Mouse (Mus musculus) CH12.LX (cell line): ENCODE measurements at regions not wholly inside any gene's neighbourhood (a gene's known extent, or its start where the extent isn't known, plus 50 kb on each side); places are given as distances from the start of the nearest gene placed in this dataset.

Experiments used
- DNase-seq: peaks from one replicate; pipeline ENCODE4 v3.0.0-alpha.2; 2013; ENCODE audit errors: extremely low read depth
- H3K27ac ChIP-seq: 2 replicates; pipeline ENCODE4 v1.5.1; 2012; ENCODE audit warnings: low read depth, mild to moderate bottlenecking, control low read depth, moderate library complexity; ENCODE audit not compliant: insufficient read depth
- H3K27me3 ChIP-seq: replicated peaks from 2 replicates; pipeline ENCODE3; 2012; ENCODE audit warnings: inconsistent platforms
- H3K36me3 ChIP-seq, 2 experiments: replicated peaks in 1 of 2; 2 replicates each; pipeline versions ENCODE3 to v1.6.1; 2012; ENCODE audit warnings: inconsistent platforms in 1 of 2, low read length in 1 of 2, mild to moderate bottlenecking in 1 of 2, mixed read lengths in 1 of 2, moderate library complexity in 1 of 2; ENCODE audit not compliant: control insufficient read depth in 1 of 2, insufficient read depth in 1 of 2
- H3K4me1 ChIP-seq, 2 experiments: 2 replicates each; pipeline ENCODE4 v1.6.1; 2012; ENCODE audit warnings: inconsistent platforms in 1 of 2, moderate library complexity in 1 of 2; ENCODE audit not compliant: insufficient read depth in 2 of 2, control insufficient read depth in 1 of 2
- H3K4me2 ChIP-seq: 2 replicates; pipeline ENCODE4 v1.6.1; 2012; ENCODE audit warnings: low read depth, mild to moderate bottlenecking, control low read depth; ENCODE audit not compliant: poor library complexity, insufficient read depth, severe bottlenecking
- H3K4me3 ChIP-seq, 3 experiments: fragments of 150-350 bp in 1 of 3; sonication (generic) in 1 of 3; replicated peaks in 1 of 3; 2 replicates each; pipeline versions ENCODE3 to v1.5.1; 2011 to 2012; ENCODE audit warnings: low read depth in 2 of 3, low read length in 2 of 3, mild to moderate bottlenecking in 2 of 3, moderate library complexity in 2 of 3, control low read depth in 1 of 3, improper control_type of control experiment in 1 of 3, inconsistent platforms in 1 of 3, mixed read lengths in 1 of 3; ENCODE audit not compliant: poor library complexity in 1 of 3
- H3K79me2 ChIP-seq: replicated peaks from 2 replicates; pipeline ENCODE4 v1.6.1; 2012; ENCODE audit warnings: mild to moderate bottlenecking, moderate library complexity; ENCODE audit not compliant: control insufficient read depth, poor library complexity, insufficient read depth, severe bottlenecking; ENCODE audit errors: extremely low read depth
- H3K9ac ChIP-seq: 2 replicates; pipeline ENCODE4 v1.6.1; 2012; ENCODE audit warnings: low read depth, mild to moderate bottlenecking, control low read depth, moderate library complexity; ENCODE audit not compliant: insufficient read depth
- H3K9me3 ChIP-seq: replicated peaks from 2 replicates; pipeline ENCODE3; 2012; ENCODE audit warnings: low read length, inconsistent platforms, mixed read lengths
- CHD1 ChIP-seq: IDR thresholded peaks from 2 replicates; pipeline ENCODE4 v1.6.1; 2012; ENCODE audit warnings: low read depth, low read length, improper control_type of control experiment, inconsistent platforms
- CHD2 ChIP-seq: IDR thresholded peaks from 2 replicates; pipeline ENCODE4 v1.6.1; 2011; ENCODE audit warnings: low read length, improper control_type of control experiment
- CTCF ChIP-seq, 2 experiments: IDR thresholded peaks in 1 of 2; conservative IDR thresholded peaks in 1 of 2; 2 replicates each; pipeline ENCODE4 v1.5.1; 2011 to 2012; ENCODE audit warnings: low read depth in 2 of 2, low read length in 2 of 2, improper control_type of control experiment in 1 of 2, inconsistent platforms in 1 of 2, mild to moderate bottlenecking in 1 of 2, moderate library complexity in 1 of 2
- E2F4 ChIP-seq: IDR thresholded peaks from 2 replicates; pipeline ENCODE4 v1.6.1; 2011; ENCODE audit warnings: low read depth, low read length, improper control_type of control experiment; ENCODE audit not compliant: insufficient replicate concordance
- ELF1 ChIP-seq: IDR thresholded peaks from 2 replicates; pipeline ENCODE4 v1.6.1; 2014; ENCODE audit warnings: low read depth, mild to moderate bottlenecking, inconsistent platforms, low read length, improper control_type of control experiment
- EP300 ChIP-seq: IDR thresholded peaks from 2 replicates; pipeline ENCODE4 v1.6.1; 2011; ENCODE audit warnings: low read length, improper control_type of control experiment
- GABPA ChIP-seq: IDR thresholded peaks from 2 replicates; pipeline ENCODE4 v1.6.1; 2012; ENCODE audit warnings: low read depth, low read length, improper control_type of control experiment, inconsistent platforms; ENCODE audit not compliant: insufficient replicate concordance
- HCFC1 ChIP-seq: IDR thresholded peaks from 2 replicates; pipeline ENCODE4 v1.6.1; 2012; ENCODE audit warnings: low read depth, mild to moderate bottlenecking, inconsistent platforms, low read length, improper control_type of control experiment
- JUN ChIP-seq: IDR thresholded peaks from 2 replicates; pipeline ENCODE4 v1.6.1; 2011; ENCODE audit warnings: low read depth, mild to moderate bottlenecking, low read length, improper control_type of control experiment, moderate library complexity; ENCODE audit not compliant: insufficient read depth
- KAT2A ChIP-seq: IDR thresholded peaks from 2 replicates; pipeline ENCODE4 v1.6.1; 2012; ENCODE audit warnings: low read length, improper control_type of control experiment, inconsistent platforms; ENCODE audit not compliant: insufficient replicate concordance
- MAZ ChIP-seq: IDR thresholded peaks from 2 replicates; pipeline ENCODE4 v1.6.1; 2012; ENCODE audit warnings: low read depth, mild to moderate bottlenecking, inconsistent platforms, low read length, improper control_type of control experiment, moderate library complexity
- MEF2A ChIP-seq: IDR thresholded peaks from 2 replicates; pipeline ENCODE4 v1.6.1; 2014; ENCODE audit warnings: low read depth, mild to moderate bottlenecking, inconsistent platforms, low read length, improper control_type of control experiment, borderline replicate concordance
- MXI1 ChIP-seq: IDR thresholded peaks from 2 replicates; pipeline ENCODE4 v1.6.1; 2011; ENCODE audit warnings: mild to moderate bottlenecking, low read depth, low read length, improper control_type of control experiment
- MYC ChIP-seq: IDR thresholded peaks from 2 replicates; pipeline ENCODE4 v1.6.1; 2011; ENCODE audit warnings: low read depth, mild to moderate bottlenecking, improper control_type of control experiment, low read length
- NELFE ChIP-seq: IDR thresholded peaks from 2 replicates; pipeline ENCODE4 v1.6.1; 2011; ENCODE audit warnings: low read depth, low read length, improper control_type of control experiment
- PAX5 ChIP-seq: IDR thresholded peaks from 2 replicates; pipeline ENCODE4 v1.6.1; 2012; ENCODE audit warnings: low read length, inconsistent platforms, mixed read lengths
- POLR2A ChIP-seq: IDR thresholded peaks from 2 replicates; pipeline ENCODE4 v1.6.1; 2011; ENCODE audit warnings: low read depth, mild to moderate bottlenecking, improper control_type of control experiment, low read length
- RCOR1 ChIP-seq: conservative IDR thresholded peaks from 2 replicates; pipeline ENCODE4 v1.6.1; 2012; ENCODE audit warnings: low read depth, mild to moderate bottlenecking, inconsistent platforms, low read length, improper control_type of control experiment
- SIN3A ChIP-seq: IDR thresholded peaks from 2 replicates; pipeline ENCODE4 v1.6.1; 2012; ENCODE audit warnings: low read length, improper control_type of control experiment, inconsistent platforms
- SMC3 ChIP-seq: IDR thresholded peaks from 2 replicates; pipeline ENCODE4 v1.6.1; 2011; ENCODE audit warnings: low read depth, low read length, improper control_type of control experiment
- TCF12 ChIP-seq: IDR thresholded peaks from 2 replicates; pipeline ENCODE4 v1.6.1; 2014; ENCODE audit warnings: low read depth, mild to moderate bottlenecking, inconsistent platforms, low read length, improper control_type of control experiment
- UBTF ChIP-seq: IDR thresholded peaks from 2 replicates; pipeline ENCODE4 v1.6.1; 2012; ENCODE audit warnings: low read depth, mild to moderate bottlenecking, inconsistent platforms, low read length, improper control_type of control experiment, moderate library complexity
- USF1 ChIP-seq: IDR thresholded peaks from 2 replicates; pipeline ENCODE4 v1.6.1; 2014; ENCODE audit warnings: low read depth, mild to moderate bottlenecking, inconsistent platforms, low read length, improper control_type of control experiment
- USF2 ChIP-seq: conservative IDR thresholded peaks from 2 replicates; pipeline ENCODE4 v1.6.1; 2011; ENCODE audit warnings: low read depth, low read length, improper control_type of control experiment
- ZC3H11A ChIP-seq: IDR thresholded peaks from 2 replicates; pipeline ENCODE4 v1.6.1; 2012; ENCODE audit warnings: low read depth, mild to moderate bottlenecking, inconsistent platforms, low read length, improper control_type of control experiment
- ZNF384 ChIP-seq: IDR thresholded peaks from 2 replicates; pipeline ENCODE4 v1.6.1; 2012; ENCODE audit warnings: low read depth, low read length, improper control_type of control experiment, inconsistent platforms
- dilution Hi-C: fragments of 300-500 bp; cut with MboI; formaldehyde crosslinking; loops from 2 replicates; pipeline ENCODE4 v1.14.3; 2020; ENCODE audit warnings: low sequenced_read_pairs; ENCODE audit not compliant: extremely low pct_unique_long_range_greater_than_20kb, extremely low pct_ligation_motif_present
- in situ Hi-C: fragments of 300-500 bp; cut with MboI; formaldehyde crosslinking; loops from 3 replicates; pipeline ENCODE4 v1.14.3; 2019; ENCODE audit warnings: low sequenced_read_pairs, low pct_ligation_motif_present, low pct_unique_long_range_greater_than_20kb, mixed read lengths

DNA sequence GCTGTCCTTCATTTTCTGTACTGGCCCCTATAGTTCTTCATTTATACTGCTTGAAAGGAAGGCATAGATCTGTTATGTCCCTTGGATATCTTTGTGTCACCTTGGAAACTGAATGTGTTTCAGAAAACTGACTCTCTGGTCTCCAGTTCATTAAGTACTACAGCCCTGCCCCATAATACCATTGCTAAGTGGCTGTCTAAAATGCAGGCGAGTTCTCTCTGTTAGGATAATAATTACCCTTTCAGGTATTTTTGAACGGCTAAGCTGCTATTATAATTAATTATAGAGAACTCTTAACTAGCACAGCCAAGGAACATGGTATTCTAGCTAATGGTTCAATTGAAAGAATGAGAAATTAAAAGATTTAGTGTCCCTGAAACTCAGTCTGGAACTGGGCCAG, 418.5 kb downstream of the Prdm13 start:
- Histone ChIP-seq H3K4me1 (no peaks in the 10 kb centered on the region), H3K9me3 (no peaks in the 10 kb centered on the region), H3K27ac (no peak overlapping the region), H3K9ac (no peak overlapping the region), H3K36me3 (no peaks in the 10 kb centered on the region), H3K79me2 (no peaks in the 10 kb centered on the region), H3K4me2 (no peak overlapping the region), H3K4me3 (no peak overlapping the region), H3K27me3 (no peaks in the 10 kb centered on the region)
- DNase-seq: no peak
- dilution Hi-C loops: no loop called here
- no peak for TF ChIP-seq SIN3A
- no peak for TF ChIP-seq ELF1
- TF ChIP-seq EP300: no peak
- TF ChIP-seq CHD1: no peak
- TF ChIP-seq PAX5: no peak
- TF ChIP-seq JUN: no peak
- no peak for TF ChIP-seq GABPA
- TF ChIP-seq TCF12: no peak
- no peak for TF ChIP-seq POLR2A
- TF ChIP-seq CTCF (conservative IDR thresholded peaks at IDR 0.05 in 1 of 2, IDR thresholded peaks at IDR 0.05 in 1 of 2; ENCODE audit: low read depth in 2 of 2, low read length in 2 of 2): no peak
- no peak for TF ChIP-seq MAZ
- no peak for TF ChIP-seq USF1
- no peak for TF ChIP-seq MEF2A
- no peak for TF ChIP-seq ZC3H11A
- no peak for TF ChIP-seq MXI1
- TF ChIP-seq UBTF: no peak
- no peak for TF ChIP-seq MYC
- no peak for TF ChIP-seq USF2
- no peak for TF ChIP-seq RCOR1
- TF ChIP-seq HCFC1: no peak
- in situ Hi-C loops: no loop called here

DNA sequence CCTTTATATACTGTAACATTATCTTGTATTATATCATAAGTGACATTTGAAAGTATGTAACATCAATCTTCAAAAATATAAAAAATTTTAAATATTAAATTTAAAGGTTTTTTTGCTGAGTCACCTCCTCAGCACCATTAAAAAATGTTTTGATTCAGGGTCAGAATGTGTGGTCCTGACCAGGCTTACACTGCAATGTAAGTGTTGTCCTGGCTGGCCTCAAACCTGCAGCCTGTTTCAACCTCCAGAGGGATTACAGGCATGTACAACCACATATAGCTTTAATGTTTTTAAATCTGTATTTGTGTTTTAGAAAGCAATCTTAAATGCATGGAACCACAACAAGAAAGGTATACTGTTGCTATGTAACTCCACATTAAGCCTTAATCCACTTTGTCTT, 418.9 kb downstream of the Prdm13 start:
- in situ Hi-C loops (no loop called here), dilution Hi-C loops (no loop called here)
- no peaks in the 10 kb centered on the region for H3K36me3 ChIP-seq
- no peak overlapping the region for H3K27ac ChIP-seq
- no peak overlapping the region for H3K4me2 ChIP-seq
- no peaks in the 10 kb centered on the region for H3K4me1 ChIP-seq
- no peak overlapping the region for H3K4me3 ChIP-seq
- no peaks in the 10 kb centered on the region for H3K79me2 ChIP-seq
- no peak for TF ChIP-seq CHD1
- TF ChIP-seq SMC3: no peak
- no peak for TF ChIP-seq RCOR1
- TF ChIP-seq TCF12: no peak
- no peak for TF ChIP-seq KAT2A
- no peak for TF ChIP-seq ELF1
- no peak for TF ChIP-seq E2F4
- TF ChIP-seq NELFE: no peak
- no peak for TF ChIP-seq SIN3A
- TF ChIP-seq CHD2: no peak
- no peak for TF ChIP-seq ZNF384
- TF ChIP-seq PAX5: no peak
- TF ChIP-seq UBTF: no peak
- TF ChIP-seq MXI1: no peak
- TF ChIP-seq CTCF (conservative IDR thresholded peaks at IDR 0.05 in 1 of 2, IDR thresholded peaks at IDR 0.05 in 1 of 2; ENCODE audit: low read depth in 2 of 2, low read length in 2 of 2): no peak
- no peak overlapping the region for H3K9ac ChIP-seq
- H3K9me3 ChIP-seq: no peaks in the 10 kb centered on the region
- H3K27me3 ChIP-seq: no peaks in the 10 kb centered on the region
- DNase-seq: no peak
